Mouse (Mus musculus): ENCODE measurements at regions not wholly inside any gene's neighbourhood (a gene's known extent, or its start where the extent isn't known, plus 50 kb on each side); places are given as distances from the start of the nearest gene placed in this dataset.

- 68% methylated on average over 3 of the region's 3 CpGs for WGBS
- Histone ChIP-seq H3K4me3 (no peak overlapping the region), H3K27ac (no peak overlapping the region), H3K4me1 (no peaks in the 10 kb centered on the region; the same call in 1 of the 2 replicates), H3K36me3 (no peaks in the 10 kb centered on the region), H3K9me3 (replicated peaks) (no peaks in the 10 kb centered on the region), H3K27me3 (ENCODE audit: low read depth, poor library complexity, severe bottlenecking) (no peaks in the 10 kb centered on the region)
- DNase-seq (ENCODE audit: low spot score), result no peak
Measured at GRCm38 (mm10) chr11:109060527-109060908, 83.7 kb downstream of the E030025P04Rik start.

GRCm38 (mm10) chr11:109059863-109060526 is 84.2 kb downstream of the E030025P04Rik start:
- 88% methylated on average over 12 of the region's 12 CpGs for WGBS
- DNase-seq (ENCODE audit: low spot score), result no peak

GRCm38 (mm10) chr11:109058021-109058420 is 86.1 kb downstream of the E030025P04Rik start:
- DNase-seq (ENCODE audit: low spot score), result no peak
- Histone ChIP-seq H3K9me3 (replicated peaks) (no peaks in the 10 kb centered on the region), H3K27ac (no peak overlapping the region)

More at GRCm38 (mm10) chr11:109059863-109060526, 84.2 kb downstream of the E030025P04Rik start:
- Histone ChIP-seq H3K27me3 (ENCODE audit: low read depth, poor library complexity, severe bottlenecking) (no peaks in the 10 kb centered on the region), H3K4me3 (no peak overlapping the region), H3K27ac (no peak overlapping the region), H3K9me3 (replicated peaks) (no peaks in the 10 kb centered on the region), H3K4me1 (no peaks in the 10 kb centered on the region; the same call in 1 of the 2 replicates), H3K36me3 (no peaks in the 10 kb centered on the region)

GRCm38 (mm10) chr11:109048257-109049101 is 95.7 kb downstream of the E030025P04Rik start:
- no peaks in the 10 kb centered on the region for H3K27me3 ChIP-seq (ENCODE audit: low read depth, poor library complexity, severe bottlenecking)
- DNase-seq (ENCODE audit: low spot score), result no peak
- H3K9me3 ChIP-seq (replicated peaks), result no peaks in the 10 kb centered on the region
- H3K4me1 ChIP-seq, result no peaks in the 10 kb centered on the region
- H3K27ac ChIP-seq, result no peak overlapping the region
- H3K36me3 ChIP-seq, result no peaks in the 10 kb centered on the region
- WGBS, result 62% methylated on average over 10 of the region's 10 CpGs
- no peak overlapping the region for H3K4me3 ChIP-seq

More at GRCm38 (mm10) chr11:109058021-109058420, 86.1 kb downstream of the E030025P04Rik start:
- Histone ChIP-seq H3K27me3 (ENCODE audit: low read depth, poor library complexity, severe bottlenecking) (no peaks in the 10 kb centered on the region), H3K4me1 (no peaks in the 10 kb centered on the region; the same call in 1 of the 2 replicates), H3K4me3 (no peak overlapping the region), H3K36me3 (no peaks in the 10 kb centered on the region)

GRCm38 (mm10) chr11:109047483-109048110 is 96.6 kb downstream of the E030025P04Rik start:
- no peak overlapping the region for H3K4me3 ChIP-seq
- no peaks in the 10 kb centered on the region for H3K27me3 ChIP-seq (ENCODE audit: low read depth, poor library complexity, severe bottlenecking)
- no peak overlapping the region for H3K27ac ChIP-seq
- H3K9me3 ChIP-seq (replicated peaks), result no peaks in the 10 kb centered on the region
- DNase-seq (ENCODE audit: low spot score), result no peak
- H3K36me3 ChIP-seq, result no peaks in the 10 kb centered on the region
- H3K4me1 ChIP-seq, result no peaks in the 10 kb centered on the region
- WGBS, result 93% methylated on average over 4 of the region's 4 CpGs

DNA sequence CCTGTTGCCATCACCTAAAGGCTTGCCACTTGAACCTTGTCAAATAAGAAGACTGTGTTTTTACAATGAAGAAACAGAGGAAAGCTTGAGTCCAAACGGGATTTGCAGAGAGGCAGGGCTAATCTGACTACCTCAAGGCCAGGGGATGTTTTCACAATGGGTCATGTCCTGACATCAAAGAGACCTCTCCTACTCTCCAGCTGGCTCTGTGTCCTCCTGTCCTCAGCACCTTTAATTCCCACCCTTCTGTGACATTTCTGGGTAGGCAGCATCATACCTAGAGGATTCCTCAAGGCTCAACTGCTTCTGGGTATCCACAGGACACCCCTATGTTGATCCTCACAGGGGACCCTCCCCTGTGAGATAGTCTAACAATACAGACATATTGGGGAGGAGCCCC is 97.7 kb downstream of the E030025P04Rik start:
- Histone ChIP-seq H3K4me3 (no peak overlapping the region), H3K4me1 (peaks cover under 1% of the 10 kb centered on the region), H3K27me3 (ENCODE audit: low read depth, poor library complexity, severe bottlenecking) (no peaks in the 10 kb centered on the region), H3K27ac (no peak overlapping the region), H3K36me3 (no peaks in the 10 kb centered on the region), H3K9me3 (replicated peaks) (no peaks in the 10 kb centered on the region)
- DNase-seq (ENCODE audit: low spot score), result no peak
- WGBS, result 22% methylated on average over 1 of the region's 1 CpGs

DNA sequence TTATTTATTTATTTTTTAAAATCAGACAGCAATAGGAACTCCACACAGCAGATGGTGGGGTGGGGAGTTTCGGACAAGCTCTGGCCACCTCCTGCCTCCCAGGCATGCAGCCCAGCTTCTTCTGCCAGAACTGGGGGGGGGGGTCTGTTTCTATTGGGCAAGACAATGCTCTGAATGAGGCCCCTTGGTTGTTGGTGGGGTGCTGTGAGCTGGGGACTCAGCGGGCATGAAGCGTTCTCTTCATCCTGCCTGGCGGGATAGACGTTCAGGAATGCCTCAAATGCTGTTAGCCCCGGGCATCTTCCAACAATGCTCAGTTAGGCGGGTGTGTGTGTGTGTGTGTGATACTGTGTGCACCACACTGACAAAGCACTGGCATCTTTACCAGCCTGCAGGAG is 103.7 kb downstream of the E030025P04Rik start:
- no peaks in the 10 kb centered on the region for H3K27me3 ChIP-seq (ENCODE audit: low read depth, poor library complexity, severe bottlenecking)
- H3K36me3 ChIP-seq, result no peaks in the 10 kb centered on the region
- H3K9me3 ChIP-seq (replicated peaks), result no peaks in the 10 kb centered on the region
- DNase-seq (ENCODE audit: low spot score), result no peak
- H3K4me1 ChIP-seq, result peaks cover 14% of the 10 kb centered on the region
- H3K4me3 ChIP-seq, result no peak overlapping the region
- WGBS, result 78% methylated on average over 7 of the region's 7 CpGs
- H3K27ac ChIP-seq, result no peak overlapping the region

- DNase-seq (ENCODE audit: low spot score), result no peak
- H3K27me3 ChIP-seq (ENCODE audit: low read depth, poor library complexity, severe bottlenecking), result no peaks in the 10 kb centered on the region
- WGBS, result 89% methylated on average over 6 of the region's 6 CpGs
Measured at GRCm38 (mm10) chr11:109039792-109040518, 104.2 kb downstream of the E030025P04Rik start.

GRCm38 (mm10) chr11:109039060-109039791 is 104.9 kb downstream of the E030025P04Rik start:
- H3K36me3 ChIP-seq, result no peaks in the 10 kb centered on the region
- no peak for DNase-seq (ENCODE audit: low spot score)
- H3K4me3 ChIP-seq, result no peak overlapping the region
- H3K27me3 ChIP-seq (ENCODE audit: low read depth, poor library complexity, severe bottlenecking), result no peaks in the 10 kb centered on the region
- 78% methylated on average over 10 of the region's 10 CpGs for WGBS
- no peak overlapping the region for H3K27ac ChIP-seq
- no peaks in the 10 kb centered on the region for H3K9me3 ChIP-seq (replicated peaks)
- peaks cover 14% of the 10 kb centered on the region for H3K4me1 ChIP-seq

More at GRCm38 (mm10) chr11:109039792-109040518, 104.2 kb downstream of the E030025P04Rik start:
- Histone ChIP-seq H3K36me3 (no peaks in the 10 kb centered on the region), H3K27ac (no peak overlapping the region), H3K4me3 (no peak overlapping the region), H3K9me3 (replicated peaks) (no peaks in the 10 kb centered on the region), H3K4me1 (peaks cover 14% of the 10 kb centered on the region)

GRCm38 (mm10) chr11:109038136-109038535 is 106.0 kb downstream of the E030025P04Rik start:
- Histone ChIP-seq H3K27ac (no peak overlapping the region), H3K36me3 (no peaks in the 10 kb centered on the region), H3K27me3 (ENCODE audit: low read depth, poor library complexity, severe bottlenecking) (no peaks in the 10 kb centered on the region), H3K4me3 (no peak overlapping the region), H3K4me1 (peaks cover 17% of the 10 kb centered on the region), H3K9me3 (replicated peaks) (no peaks in the 10 kb centered on the region)
- no peak for DNase-seq (ENCODE audit: low spot score)
- 80% methylated on average over 7 of the region's 7 CpGs for WGBS

GRCm38 (mm10) chr11:109034596-109034995 is 109.6 kb downstream of the E030025P04Rik start:
- no peaks in the 10 kb centered on the region for H3K9me3 ChIP-seq (replicated peaks)
- no peak for DNase-seq (ENCODE audit: low spot score)
- peaks cover 7% of the 10 kb centered on the region for H3K4me1 ChIP-seq
- no peaks in the 10 kb centered on the region for H3K36me3 ChIP-seq
- no peak overlapping the region for H3K4me3 ChIP-seq
- 88% methylated on average over 1 of the region's 1 CpGs for WGBS
- peaks cover 8% of the 10 kb centered on the region; the same call in 1 of the 2 replicates for H3K27me3 ChIP-seq (ENCODE audit: low read depth, poor library complexity, severe bottlenecking)
- no peak overlapping the region for H3K27ac ChIP-seq

- peaks cover 7% of the 10 kb centered on the region for H3K4me1 ChIP-seq
- no peak for DNase-seq (ENCODE audit: low spot score)
- H3K36me3 ChIP-seq, result no peaks in the 10 kb centered on the region
- H3K9me3 ChIP-seq (replicated peaks), result no peaks in the 10 kb centered on the region
- peaks cover 8% of the 10 kb centered on the region; the same call in 1 of the 2 replicates for H3K27me3 ChIP-seq (ENCODE audit: low read depth, poor library complexity, severe bottlenecking)
- no peak overlapping the region for H3K4me3 ChIP-seq
- 75% methylated on average over 4 of the region's 4 CpGs for WGBS
- no peak overlapping the region for H3K27ac ChIP-seq
Measured at GRCm38 (mm10) chr11:109034072-109034471, 110.1 kb downstream of the E030025P04Rik start.
